In the genomic region with DNA sequence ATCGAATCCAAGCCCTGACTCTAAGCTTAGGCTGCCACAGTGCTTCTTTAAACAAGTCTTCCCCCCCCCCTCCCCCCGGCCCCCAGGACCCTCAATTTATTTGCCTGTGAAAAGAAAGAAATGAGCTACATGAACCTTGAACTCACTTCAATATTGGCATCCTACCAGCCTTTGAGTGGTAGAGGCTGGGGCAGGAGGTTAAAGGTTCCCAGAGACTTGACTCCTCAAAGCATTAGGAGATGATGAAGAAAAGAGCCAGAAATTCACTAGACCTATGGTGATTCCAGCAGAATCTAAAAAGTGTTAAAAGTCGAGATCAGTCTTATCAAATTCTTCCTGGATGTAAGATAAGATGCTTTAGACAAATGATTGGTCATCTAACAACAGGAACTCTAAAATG, we compare ENCODE assay signal across 23 mouse cellular contexts.
"Had no signal": no experiment of that assay in that cellular context is flagged by ENCODE, and none has a peak within 500 bp of the region (broad histone marks: within the 10 kb centered on the region; RNA-seq: fewer than 3 reads in every experiment).

No protein-coding gene starts in this region.

- H3K9ac ChIP-seq: liver, postnatal 0 days; lung, embryonic 15.5 days; midbrain, embryonic 13.5 days; midbrain, embryonic 15.5 days; neural tube, embryonic 13.5 days; neural tube, embryonic 15.5 days; stomach, embryonic 15.5 days had no signal

- DNase-seq: liver, postnatal 0 days; lung, adult 2 months; lung, postnatal 14 days; lung, postnatal 36 days; retina, postnatal 1 day; right cerebral cortex, adult 18-20 months; right cerebral cortex, postnatal 25 days; right cerebral cortex, postnatal 4 days; thymus, adult 2 months; thymus, postnatal 25 days; thymus, postnatal 4 days had no signal

- H3K36me3 ChIP-seq: lung, embryonic 15.5 days; midbrain, embryonic 13.5 days; midbrain, embryonic 15.5 days; neural tube, embryonic 13.5 days; neural tube, embryonic 15.5 days; stomach, embryonic 15.5 days had no signal

- H3K27ac ChIP-seq: lung, embryonic 15.5 days; macrophage; midbrain, embryonic 13.5 days; midbrain, embryonic 15.5 days; neural tube, embryonic 13.5 days; neural tube, embryonic 15.5 days; stomach, embryonic 15.5 days; stomach, postnatal 0 days had no signal

- H3K4me1 ChIP-seq: lung, embryonic 15.5 days; megakaryocyte, embryonic 14.5 days; midbrain, embryonic 13.5 days; midbrain, embryonic 15.5 days; neural tube, embryonic 13.5 days; neural tube, embryonic 15.5 days; stomach, embryonic 15.5 days had no signal

- H3K4me2 ChIP-seq: lung, embryonic 15.5 days; midbrain, embryonic 11.5 days; midbrain, embryonic 13.5 days; midbrain, embryonic 15.5 days; neural tube, embryonic 13.5 days; neural tube, embryonic 15.5 days; stomach, embryonic 15.5 days had no signal

- H3K27me3 ChIP-seq: lung, embryonic 15.5 days; megakaryocyte, embryonic 14.5 days; midbrain, embryonic 13.5 days; midbrain, embryonic 15.5 days; neural tube, embryonic 13.5 days; neural tube, embryonic 15.5 days; stomach, embryonic 15.5 days had no signal

- ATAC-seq: liver, postnatal 0 days; lung, postnatal 0 days; midbrain, embryonic 13.5 days; midbrain, embryonic 15.5 days had no signal

- H3K4me3 ChIP-seq: lung, embryonic 15.5 days; megakaryocyte, embryonic 14.5 days; midbrain, embryonic 13.5 days; midbrain, embryonic 15.5 days; myocyte; neural tube, embryonic 13.5 days; neural tube, embryonic 15.5 days; stomach, embryonic 15.5 days had no signal

- H3K9me3 ChIP-seq: lung, embryonic 15.5 days; megakaryocyte, embryonic 14.5 days; midbrain, embryonic 13.5 days; midbrain, embryonic 15.5 days; neural tube, embryonic 13.5 days; neural tube, embryonic 15.5 days; stomach, embryonic 15.5 days had no signal
